Comparison of ENCODE assay signal across 15 mouse cellular contexts in genomic region chr6:22161944-22162343, GRCm38 (mm10).
"Had no signal": no experiment of that assay in that cellular context is flagged by ENCODE, and none has a peak within 500 bp of the region (broad histone marks: within the 10 kb centered on the region; RNA-seq: fewer than 3 reads in every experiment).

No protein-coding gene starts in this region.

- H3K27ac ChIP-seq: limb, embryonic 12.5 days; limb, embryonic 15.5 days; liver, embryonic 14.5 days; macrophage had no signal

- H3K4me3 ChIP-seq: limb, embryonic 12.5 days; limb, embryonic 15.5 days had no signal

- ATAC-seq: liver, postnatal 0 days; lung, postnatal 0 days had no signal

- H3K4me2 ChIP-seq: limb, embryonic 12.5 days; limb, embryonic 15.5 days; liver, embryonic 11.5 days; lung, embryonic 14.5 days had no signal

- H3K27me3 ChIP-seq: limb, embryonic 12.5 days; limb, embryonic 15.5 days had no signal

- DNase-seq: kidney, adult 9 months; kidney, postnatal 14 days; kidney, postnatal 4 days; left cerebral cortex, postnatal 4 days; liver, postnatal 0 days; lung, embryonic 14.5 days; midbrain, embryonic 14.5 days; thymus, adult 18-20 months; thymus, postnatal 36 days had no signal

- H3K4me1 ChIP-seq: limb, embryonic 12.5 days had no signal

- H3K9me3 ChIP-seq: limb, embryonic 12.5 days; limb, embryonic 15.5 days had no signal

- H3K9ac ChIP-seq: limb, embryonic 12.5 days; limb, embryonic 15.5 days; liver, embryonic 14.5 days; liver, postnatal 0 days; lung, embryonic 14.5 days had no signal
